Mouse (Mus musculus) G1E (cell line): ENCODE measurements around the gene Slc28a1. TPM values are rescaled to one million over a fixed set of nuclear protein-coding genes. Genes with fewer than 3 reads are reported as not detected.

Source experiments
- ATAC-seq: 2 replicates; pipeline ENCODE4 v1.8.0; 2016; ENCODE audit warnings: mild to moderate bottlenecking; ENCODE audit not compliant: insufficient number of reproducible peaks, poor library complexity, low FRiP score, severe bottlenecking; ENCODE audit errors: extremely low read depth
- DNase-seq: peaks from one replicate; pipeline ENCODE4 v3.0.0; 2012; ENCODE audit warnings: low spot score
- H3K27me3 ChIP-seq: 2 replicates; pipeline ENCODE4 v1.6.1; 2012; ENCODE audit warnings: mild to moderate bottlenecking, low read length, inconsistent platforms; ENCODE audit not compliant: insufficient read depth
- H3K36me3 ChIP-seq: replicated peaks from 2 replicates; pipeline ENCODE3; 2012; ENCODE audit warnings: mild to moderate bottlenecking, inconsistent platforms
- H3K4me1 ChIP-seq: 2 replicates; pipeline ENCODE4 v1.6.1; 2012; ENCODE audit warnings: low read depth, low read length, inconsistent platforms, mixed read lengths; ENCODE audit not compliant: insufficient read depth
- H3K4me3 ChIP-seq: 2 replicates; pipeline ENCODE4 v1.5.1; 2012; ENCODE audit warnings: low read depth, mild to moderate bottlenecking, inconsistent platforms, low read length, moderate library complexity, mixed read lengths
- H3K9me3 ChIP-seq: replicated peaks from 2 replicates; pipeline ENCODE4 v1.6.1; 2012; ENCODE audit warnings: inconsistent platforms
- CTCF ChIP-seq: IDR thresholded peaks from 2 replicates; pipeline ENCODE4 v1.5.1; 2012; ENCODE audit warnings: low read depth, low read length, inconsistent platforms, mixed read lengths
- GATA1 ChIP-seq: IDR thresholded peaks from 2 replicates; pipeline ENCODE4 v1.6.1; 2012; ENCODE audit warnings: borderline replicate concordance, low read length, inconsistent platforms, mixed read lengths
- GATA2 ChIP-seq: IDR thresholded peaks from 2 replicates; pipeline ENCODE4 v1.6.1; 2012; ENCODE audit warnings: low read depth, low read length, inconsistent platforms, borderline replicate concordance
- POLR2AphosphoS5 ChIP-seq: IDR thresholded peaks from 2 replicates; pipeline ENCODE4 v1.6.1; 2012; ENCODE audit warnings: low read depth, low read length, inconsistent platforms; ENCODE audit not compliant: insufficient replicate concordance
- TAL1 ChIP-seq: conservative IDR thresholded peaks from 2 replicates; pipeline ENCODE4 v1.6.1; 2012; ENCODE audit warnings: low read depth, low read length, inconsistent platforms, mixed read lengths
- polyA plus RNA-seq: library from polyadenylated mRNA; stranded (reverse); fragments of >175 nt; gene quantifications from 2 replicates; pipeline ENCODE4 v1.2.3, GENCODE M21; 2012
- total RNA-seq, 2 experiments: library from RNA; stranded (forward) in 1 of 2; stranded (reverse) in 1 of 2; fragments of 200-1000 nt in 1 of 2; fragments of >200 nt in 1 of 2; fragmentation: Nextera tagmentation in 1 of 2; gene quantifications; 2 replicates each; pipeline ENCODE4 v1.2.3; 2014 to 2017

Slc28a1 gene
- total RNA-seq (2014; fragmentation: Nextera tagmentation): not detected in 2 replicates
- not detected in 2 replicates for total RNA-seq (2017)
- polyA plus RNA-seq: not detected in 2 replicates

GRCm38 (mm10) chr7:81114555-81114954, at the start of gene Slc28a1:
TSS of gene Slc28a1 (plus strand) at chr7:81114799.
- TF ChIP-seq TAL1 (no peak), GATA1 (no peak), POLR2AphosphoS5 (no peak)
- DNase-seq (no peak), ATAC-seq (no peak)
- Histone ChIP-seq H3K36me3 (no peaks in the 10 kb centered on the region), H3K4me1 (peaks cover 7% of the 10 kb centered on the region; the same call in 1 of the 2 replicates), H3K27me3 (peaks cover 67% of the 10 kb centered on the region), H3K4me3 (no peak within 1 kb of the TSS), H3K9me3 (no peaks in the 10 kb centered on the region)

- no peak for DNase-seq
- Histone ChIP-seq H3K4me3 (no peak overlapping the region), H3K27me3 (no peaks in the 10 kb centered on the region), H3K4me1 (0 out of 2 replicates have a peak, but pooled peaks cover 6% of the 10 kb centered on the region), H3K9me3 (no peaks in the 10 kb centered on the region), H3K36me3 (peaks cover 53% of the 10 kb centered on the region)
- TF ChIP-seq GATA2: no peak
- TF ChIP-seq GATA1: no peak
- no peak for TF ChIP-seq TAL1
- no peak for TF ChIP-seq POLR2AphosphoS5
- TF ChIP-seq CTCF: no peak
- no peak for ATAC-seq
Observed at GRCm38 (mm10) chr7:81066714-81067113, 47.9 kb upstream of the Slc28a1 start.

GRCm38 (mm10) chr7:81072463-81072862, 42.1 kb upstream of the Slc28a1 start:
- no peak for DNase-seq
- H3K36me3 ChIP-seq: peaks cover 56% of the 10 kb centered on the region
- ATAC-seq: no peak
- H3K27me3 ChIP-seq: no peaks in the 10 kb centered on the region
- no peak for TF ChIP-seq CTCF
- no peak for TF ChIP-seq GATA1
- TF ChIP-seq TAL1: no peak
- TF ChIP-seq POLR2AphosphoS5: no peak
- TF ChIP-seq GATA2: no peak
- H3K9me3 ChIP-seq: no peaks in the 10 kb centered on the region
- H3K4me3 ChIP-seq: no peak overlapping the region
- H3K4me1 ChIP-seq: peaks cover 13% of the 10 kb centered on the region

- Histone ChIP-seq H3K9me3 (no peaks in the 10 kb centered on the region), H3K4me1 (peaks cover 13% of the 10 kb centered on the region), H3K36me3 (peaks cover 59% of the 10 kb centered on the region), H3K27me3 (no peaks in the 10 kb centered on the region), H3K4me3 (no peak overlapping the region)
- TF ChIP-seq GATA2: no peak
- TF ChIP-seq GATA1: no peak
- TF ChIP-seq CTCF: no peak
- no peak for TF ChIP-seq POLR2AphosphoS5
- no peak for TF ChIP-seq TAL1
- no peak for ATAC-seq
- no peak for DNase-seq
Observed at GRCm38 (mm10) chr7:81073273-81073672, 41.3 kb upstream of the Slc28a1 start.

GRCm38 (mm10) chr7:81074546-81074945, 40.1 kb upstream of the Slc28a1 start:
- ATAC-seq (no peak), DNase-seq (no peak)
- H3K9me3 ChIP-seq: no peaks in the 10 kb centered on the region
- no peaks in the 10 kb centered on the region for H3K27me3 ChIP-seq
- TF ChIP-seq CTCF (no peak), GATA1 (no peak), TAL1 (no peak), POLR2AphosphoS5 (no peak), GATA2 (no peak)
- H3K4me3 ChIP-seq: no peak overlapping the region
- peaks cover 61% of the 10 kb centered on the region for H3K36me3 ChIP-seq
- peaks cover 13% of the 10 kb centered on the region for H3K4me1 ChIP-seq

GRCm38 (mm10) chr7:81075299-81075698, 39.3 kb upstream of the Slc28a1 start:
- Histone ChIP-seq H3K27me3 (no peaks in the 10 kb centered on the region), H3K9me3 (no peaks in the 10 kb centered on the region), H3K36me3 (peaks cover 57% of the 10 kb centered on the region), H3K4me1 (peaks cover 13% of the 10 kb centered on the region), H3K4me3 (no peak overlapping the region)
- no peak for ATAC-seq
- peak; percentile 12 for DNase-seq
- no peak for TF ChIP-seq GATA2
- TF ChIP-seq GATA1: no peak
- no peak for TF ChIP-seq TAL1
- TF ChIP-seq POLR2AphosphoS5: no peak
- TF ChIP-seq CTCF: no peak
